Mouse (Mus musculus) hindbrain, embryonic 16.5 days (tissue): ENCODE results near the gene Bcl3. TPM values are rescaled to one million over a fixed set of nuclear protein-coding genes. Genes with fewer than 3 reads are reported as not detected.

ENCODE experiments used
- ATAC-seq: fragments of 200-750 bp; cut with Nextera tagmentation; 2 replicates; pipeline ENCODE4 v1.8.0; 2017; ENCODE audit warnings: moderate TSS enrichment, moderate library complexity
- H3K27ac ChIP-seq: fragments of 300-500 bp; sonication (generic); 2 replicates; pipeline ENCODE4 v1.5.1; 2014; ENCODE audit warnings: low read depth, mild to moderate bottlenecking, control low read depth, low read length, moderate library complexity
- H3K27me3 ChIP-seq: fragments of 300-500 bp; sonication (generic); replicated peaks from 2 replicates; pipeline ENCODE4 v1.6.1; 2014; ENCODE audit warnings: low read length; ENCODE audit not compliant: control insufficient read depth, insufficient read depth
- H3K36me3 ChIP-seq: fragments of 300-500 bp; sonication (generic); 2 replicates; pipeline ENCODE4 v1.6.1; 2014; ENCODE audit warnings: mild to moderate bottlenecking, low read length, moderate library complexity, mixed read lengths; ENCODE audit not compliant: control insufficient read depth, insufficient read depth
- H3K4me1 ChIP-seq: fragments of 300-500 bp; sonication (generic); 2 replicates; pipeline ENCODE4 v1.6.1; 2014; ENCODE audit warnings: low read depth, low read length; ENCODE audit not compliant: control insufficient read depth, insufficient read depth
- H3K4me2 ChIP-seq: fragments of 300-500 bp; sonication (generic); 2 replicates; pipeline ENCODE4 v1.6.1; 2014; ENCODE audit warnings: mild to moderate bottlenecking, low read length, control low read depth, moderate library complexity
- H3K4me3 ChIP-seq: fragments of 300-500 bp; sonication (generic); 2 replicates; pipeline ENCODE4 v1.5.1; 2014; ENCODE audit warnings: mild to moderate bottlenecking, low read length, control low read depth, moderate library complexity
- H3K9ac ChIP-seq: fragments of 300-500 bp; sonication (generic); 2 replicates; pipeline ENCODE4 v1.6.1; 2014; ENCODE audit warnings: low read depth, mild to moderate bottlenecking, control low read depth, low read length, moderate library complexity
- H3K9me3 ChIP-seq: fragments of 300-500 bp; sonication (generic); 2 replicates; pipeline ENCODE4 v1.6.1; 2014; ENCODE audit warnings: mild to moderate bottlenecking, low read length, moderate library complexity; ENCODE audit not compliant: control insufficient read depth
- WGBS: fragments of 180-500 bp; shearing (Covaris S2); extraction: QIAGEN DNeasy Blood & Tissue Kit; methylation state at CpG from one replicate; pipeline ENCODE4 v1.1.7; 2014; 5-methylcytosine and 5-hydroxymethylcytosine counted together
- polyA plus RNA-seq: library from polyadenylated mRNA; unstranded; fragments of >200 nt; fragmentation: Nextera tagmentation; extraction: Ambion mirVana; gene quantifications from 2 replicates; pipeline ENCODE4 v1.2.1, GENCODE M21; 2015

Gene Bcl3
- polyA plus RNA-seq = 0.70 and 1.2 TPM in 2 replicates

DNA sequence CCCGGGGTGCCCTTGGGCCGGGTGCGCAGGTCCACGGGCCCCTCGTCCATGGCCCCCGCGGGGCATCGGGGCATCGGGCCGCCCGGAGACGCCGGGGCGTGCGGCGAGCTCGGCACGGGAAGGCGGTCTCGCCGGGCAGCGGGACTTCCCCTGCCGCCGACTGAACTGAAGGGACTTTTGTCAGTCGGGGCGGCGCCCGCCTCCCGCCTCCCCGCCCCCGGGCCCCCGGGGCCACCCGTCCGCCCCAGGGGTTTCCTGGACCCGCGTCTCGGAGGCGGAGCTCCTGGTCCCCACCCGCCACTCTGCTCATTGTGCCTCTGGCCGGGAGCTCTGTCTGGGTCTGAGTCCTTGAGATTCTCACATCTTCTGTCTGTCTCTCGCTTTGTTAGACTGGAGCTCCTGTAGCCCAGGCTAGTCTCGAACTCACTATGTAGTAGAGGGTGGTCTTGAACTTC lies at the start of gene Bcl3:
TSS of gene Bcl3 (minus strand) at position 167 of the 455 bp plus-strand sequence.
- no peak for ATAC-seq
- 2% methylated on average over 30 of the region's 42 CpGs for WGBS
- Histone ChIP-seq H3K27ac (no peak within 1 kb of the TSS), H3K9me3 (no peaks in the 10 kb centered on the region; the same call in 1 of the 2 replicates), H3K36me3 (no peaks in the 10 kb centered on the region), H3K9ac (peak within 1 kb of the TSS; percentile 55), H3K4me1 (peaks cover 6% of the 10 kb centered on the region), H3K27me3 (peaks cover 42% of the 10 kb centered on the region), H3K4me3 (peak within 1 kb of the TSS; percentile 36), H3K4me2 (peak within 1 kb of the TSS; percentile 60)

DNA sequence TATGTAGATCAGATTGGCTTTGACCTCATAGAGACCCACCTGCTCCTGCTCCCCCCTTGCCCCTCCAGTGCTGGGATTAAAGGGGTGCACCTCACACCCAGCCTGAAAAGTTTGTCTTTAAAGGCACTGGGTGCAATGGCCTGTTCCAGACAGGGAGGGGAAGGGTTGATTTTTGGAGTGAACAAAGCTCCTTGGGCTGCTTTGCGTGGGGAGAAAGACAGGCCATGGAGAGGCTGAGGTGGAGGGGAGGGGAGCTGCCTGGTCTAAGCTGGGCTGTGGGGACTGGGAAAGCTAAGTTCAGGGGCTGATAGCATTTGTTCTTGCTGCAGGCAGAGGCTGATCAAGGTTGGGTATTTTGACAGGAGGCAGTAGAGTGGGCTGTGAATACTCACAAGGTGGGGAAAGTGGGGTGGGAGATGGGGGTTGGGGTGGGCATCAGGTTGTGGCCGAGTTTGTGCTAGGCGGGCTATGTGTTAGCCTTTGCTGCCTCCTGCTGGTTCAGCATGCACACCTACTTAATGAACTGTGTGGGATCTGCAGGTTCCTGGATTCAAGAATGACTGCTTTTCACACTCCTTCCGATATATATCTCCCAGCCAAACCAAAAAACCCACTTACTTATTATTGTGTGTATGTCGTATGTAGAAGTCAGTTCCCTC lies 49.5 kb upstream of the Bcl3 start:
- no peak overlapping the region for H3K4me2 ChIP-seq
- H3K27me3 ChIP-seq = no peaks in the 10 kb centered on the region
- H3K27ac ChIP-seq = no peak overlapping the region
- H3K4me3 ChIP-seq = no peak overlapping the region
- H3K9me3 ChIP-seq = no peaks in the 10 kb centered on the region
- H3K4me1 ChIP-seq = no peaks in the 10 kb centered on the region
- no peak overlapping the region for H3K9ac ChIP-seq
- WGBS = 46% methylated on average over 5 of the region's 5 CpGs
- ATAC-seq = no peak
- no peaks in the 10 kb centered on the region for H3K36me3 ChIP-seq

GRCm38 (mm10) chr7:19871137-19871621 lies 48.6 kb upstream of the Bcl3 start:
- Histone ChIP-seq H3K9me3 (no peaks in the 10 kb centered on the region), H3K36me3 (no peaks in the 10 kb centered on the region), H3K27me3 (no peaks in the 10 kb centered on the region), H3K4me3 (no peak overlapping the region), H3K4me1 (no peaks in the 10 kb centered on the region), H3K4me2 (no peak overlapping the region), H3K9ac (no peak overlapping the region), H3K27ac (no peak overlapping the region)
- 66% methylated on average over 10 of the region's 10 CpGs for WGBS
- ATAC-seq = no peak

DNA sequence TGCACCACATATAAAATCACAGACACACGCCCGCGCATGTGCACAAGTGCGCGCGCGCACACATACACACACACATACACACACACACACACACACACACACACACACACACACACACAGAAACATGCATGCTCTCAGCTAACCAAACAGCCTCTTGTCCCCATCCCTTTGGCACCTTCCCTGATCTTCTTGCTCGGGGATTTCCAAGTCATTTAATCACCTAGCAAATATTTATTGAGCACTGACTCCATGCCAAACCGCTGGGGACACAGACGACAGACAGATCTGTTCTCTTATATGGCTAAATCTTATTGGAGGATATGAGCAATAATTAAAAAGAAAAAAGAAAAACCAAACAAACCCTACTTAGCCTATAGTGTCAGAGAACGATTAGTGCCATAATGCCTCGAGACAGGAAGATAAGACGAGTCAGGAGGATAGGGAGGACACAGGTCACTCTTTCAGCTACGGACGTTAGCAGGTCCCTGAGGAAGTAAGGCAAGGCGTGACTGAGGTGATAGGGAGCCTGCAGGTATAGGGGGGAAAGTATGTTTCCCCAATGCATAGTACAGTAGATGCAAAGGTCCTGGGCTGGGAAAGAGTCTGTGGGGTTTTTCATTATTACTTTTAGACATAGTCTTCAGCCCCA lies 45.3 kb upstream of the Bcl3 start:
- H3K27me3 ChIP-seq = no peaks in the 10 kb centered on the region
- H3K36me3 ChIP-seq = no peaks in the 10 kb centered on the region
- no peak overlapping the region for H3K9ac ChIP-seq
- no peak overlapping the region for H3K4me3 ChIP-seq
- no peak overlapping the region for H3K4me2 ChIP-seq
- H3K9me3 ChIP-seq = no peaks in the 10 kb centered on the region
- WGBS = 89% methylated on average over 16 of the region's 16 CpGs
- ATAC-seq = no peak
- H3K4me1 ChIP-seq = no peaks in the 10 kb centered on the region
- H3K27ac ChIP-seq = no peak overlapping the region

DNA sequence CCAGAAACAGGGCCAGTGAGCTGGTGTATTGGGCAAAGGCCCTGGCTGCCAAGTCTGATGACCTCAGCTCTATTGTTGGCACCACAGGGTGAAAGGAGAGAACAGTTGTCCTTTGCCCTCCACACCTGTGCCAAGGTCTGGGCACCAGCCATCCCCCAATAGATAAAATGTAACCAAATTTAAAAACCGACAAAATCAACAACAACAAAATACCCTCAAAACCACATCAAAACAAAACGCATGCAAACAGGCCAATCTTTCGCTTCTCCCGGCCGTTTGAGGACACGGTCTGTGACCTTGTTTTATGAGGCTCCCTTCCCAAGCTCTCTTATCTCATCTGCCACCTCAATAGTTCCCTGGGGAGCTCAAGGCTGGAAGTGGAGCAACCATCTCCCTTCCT lies 43.9 kb upstream of the Bcl3 start:
- Histone ChIP-seq H3K9me3 (no peaks in the 10 kb centered on the region), H3K4me3 (no peak overlapping the region), H3K9ac (no peak overlapping the region), H3K4me1 (no peaks in the 10 kb centered on the region), H3K27me3 (no peaks in the 10 kb centered on the region), H3K36me3 (no peaks in the 10 kb centered on the region), H3K27ac (no peak overlapping the region), H3K4me2 (no peak overlapping the region)
- WGBS = 94% methylated on average over 6 of the region's 6 CpGs
- no peak for ATAC-seq

DNA sequence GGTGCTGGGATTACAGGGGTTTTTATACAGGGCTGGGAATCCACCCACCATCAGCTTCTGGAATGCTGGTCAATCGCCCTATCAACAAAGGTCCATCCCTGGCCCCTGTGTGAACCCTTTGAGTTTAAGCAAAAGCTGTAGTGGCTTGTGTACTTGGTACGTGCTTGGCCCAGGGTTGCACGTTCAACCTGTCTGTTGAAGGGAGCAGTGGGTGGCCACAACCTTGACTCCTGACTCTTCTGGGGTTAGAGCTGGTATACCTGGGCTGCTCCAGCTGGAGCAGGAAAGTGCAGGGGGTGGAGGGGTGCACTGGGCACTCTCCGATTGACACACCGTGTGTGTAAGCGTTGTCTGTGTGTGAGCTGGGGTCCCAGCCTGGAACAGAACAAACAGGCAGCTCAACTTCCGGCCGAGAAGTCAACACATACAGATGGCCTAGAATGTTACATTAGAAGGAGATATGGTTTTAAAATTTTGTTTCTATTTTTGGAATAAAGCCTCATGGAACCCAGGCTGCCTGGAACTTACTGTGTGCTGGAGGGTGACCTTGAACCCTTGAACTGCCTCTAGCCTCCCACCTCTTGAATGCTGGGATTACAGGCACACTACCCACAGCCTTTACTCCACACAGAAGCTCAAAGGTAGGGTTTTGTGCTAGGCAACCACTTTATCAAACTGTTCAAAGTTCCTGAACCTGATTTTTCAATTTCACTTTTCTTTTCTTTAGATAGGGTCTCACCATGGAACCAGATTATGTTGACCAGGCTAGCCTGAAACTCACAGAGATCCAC lies 42.9 kb upstream of the Bcl3 start:
- Histone ChIP-seq H3K36me3 (no peaks in the 10 kb centered on the region), H3K9ac (no peak overlapping the region), H3K4me1 (no peaks in the 10 kb centered on the region), H3K27me3 (no peaks in the 10 kb centered on the region), H3K4me2 (no peak overlapping the region), H3K27ac (no peak overlapping the region), H3K9me3 (no peaks in the 10 kb centered on the region), H3K4me3 (no peak overlapping the region)
- WGBS = 84% methylated on average over 8 of the region's 8 CpGs
- no peak for ATAC-seq

GRCm38 (mm10) chr7:19864241-19864640 lies 41.7 kb upstream of the Bcl3 start:
- ATAC-seq = no peak
- Histone ChIP-seq H3K4me2 (no peak overlapping the region), H3K9ac (no peak overlapping the region), H3K27me3 (no peaks in the 10 kb centered on the region), H3K9me3 (no peaks in the 10 kb centered on the region), H3K4me1 (no peaks in the 10 kb centered on the region), H3K27ac (no peak overlapping the region), H3K36me3 (no peaks in the 10 kb centered on the region), H3K4me3 (no peak overlapping the region)
- WGBS = 62% methylated on average over 2 of the region's 2 CpGs

DNA sequence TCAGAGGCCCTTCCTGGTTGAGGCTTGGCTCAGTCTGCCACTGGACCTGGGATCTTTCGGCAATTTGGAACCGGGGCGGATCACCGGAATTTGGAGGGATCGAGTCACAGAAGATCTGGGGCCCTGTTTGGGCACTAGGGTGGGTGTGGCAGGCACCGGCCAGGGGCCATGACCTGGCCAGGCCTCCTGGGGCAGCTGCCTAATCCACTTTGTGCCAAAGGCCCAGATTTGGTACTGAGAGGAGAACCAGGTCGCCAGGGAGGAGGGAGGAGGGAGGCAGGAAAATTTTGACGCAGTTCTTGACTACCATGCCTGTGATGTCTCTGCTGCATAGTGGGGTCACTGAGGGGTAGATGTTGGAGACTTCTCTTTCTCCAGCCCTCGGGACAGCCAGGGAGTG lies 38.6 kb upstream of the Bcl3 start, which contains the start of gene Ceacam16:
TSS of gene Ceacam16 (minus strand) at position 101 of the 400 bp plus-strand sequence.
- H3K9me3 ChIP-seq = no peaks in the 10 kb centered on the region
- 0 out of 2 replicates have a peak, but pooled peaks cover 2% of the 10 kb centered on the region for H3K36me3 ChIP-seq
- no peak within 1 kb of the TSS for H3K4me3 ChIP-seq
- WGBS = 87% methylated on average over 9 of the region's 9 CpGs
- ATAC-seq = no peak
- H3K4me1 ChIP-seq = no peaks in the 10 kb centered on the region
- H3K9ac ChIP-seq = no peak within 1 kb of the TSS
- no peak within 1 kb of the TSS for H3K4me2 ChIP-seq
- H3K27ac ChIP-seq = no peak within 1 kb of the TSS
- no peaks in the 10 kb centered on the region for H3K27me3 ChIP-seq

- 74% methylated on average over 10 of the region's 10 CpGs for WGBS
- H3K27ac ChIP-seq = no peak overlapping the region
- no peaks in the 10 kb centered on the region; the same call in 1 of the 2 replicates for H3K27me3 ChIP-seq
- H3K9me3 ChIP-seq = no peaks in the 10 kb centered on the region
- no peak overlapping the region for H3K4me2 ChIP-seq
- 0 out of 2 replicates have a peak, but pooled peaks cover 2% of the 10 kb centered on the region for H3K36me3 ChIP-seq
- ATAC-seq = no peak
- H3K4me3 ChIP-seq = no peak overlapping the region
- no peak overlapping the region for H3K9ac ChIP-seq
- no peaks in the 10 kb centered on the region for H3K4me1 ChIP-seq
Measured at GRCm38 (mm10) chr7:19859740-19860139, 37.2 kb upstream of the Bcl3 start.
